Mouse (Mus musculus): ENCODE results near the gene Traf7.

Traf7 gene

GRCm38 (mm10) chr17:24476022-24476776, 51.5 kb downstream of the Traf7 start:
- no peak for DNase-seq

GRCm38 (mm10) chr17:24475586-24475985, 52.2 kb downstream of the Traf7 start:
- DNase-seq = no peak

- no peak for DNase-seq
Measured at GRCm38 (mm10) chr17:24474557-24474956, 53.2 kb downstream of the Traf7 start.

- no peak for DNase-seq
Measured at GRCm38 (mm10) chr17:24473612-24474275, 54.0 kb downstream of the Traf7 start, which contains the start of gene Bricd5. Gene Bricd5 (plus strand): TSS chr17:24473884.

GRCm38 (mm10) chr17:24472512-24472911, 55.2 kb downstream of the Traf7 start:
- DNase-seq = peak; percentile 95

- DNase-seq = no peak
Measured at GRCm38 (mm10) chr17:24470701-24471527, 56.8 kb downstream of the Traf7 start.

GRCm38 (mm10) chr17:24469910-24470602, 57.7 kb downstream of the Traf7 start, which contains the start of the genes E4f1 and Pgp:
Gene E4f1 (minus strand): TSS chr17:24470313.
Gene Pgp (plus strand): TSS chr17:24470392.
- DNase-seq = peak; percentile 99

GRCm38 (mm10) chr17:24469336-24469909, 58.3 kb downstream of the Traf7 start:
- DNase-seq = no peak

GRCm38 (mm10) chr17:24468636-24469246, 59.0 kb downstream of the Traf7 start:
- DNase-seq = no peak

- DNase-seq = peak; percentile 63
Measured at GRCm38 (mm10) chr17:24463374-24464133, 64.2 kb downstream of the Traf7 start.

GRCm38 (mm10) chr17:24462932-24463331, 64.8 kb downstream of the Traf7 start:
- DNase-seq = no peak

- peak; percentile 63 for DNase-seq
Measured at GRCm38 (mm10) chr17:24461580-24461979, 66.2 kb downstream of the Traf7 start.
